Mouse (Mus musculus) heart, embryonic 14.5 days (tissue): ENCODE results near the gene Ccdc88c. TPM values are rescaled to one million over a fixed set of nuclear protein-coding genes. Genes with fewer than 3 reads are reported as not detected.

ENCODE experiments used
- ATAC-seq: fragments of 200-750 bp; cut with Nextera tagmentation; 2 replicates; pipeline ENCODE4 v1.8.0; 2017; ENCODE audit warnings: low read depth, moderate TSS enrichment; ENCODE audit not compliant: insufficient number of reproducible peaks, insufficient read depth, low FRiP score
- H3K27ac ChIP-seq, 2 experiments: fragments of 200-500 bp in 1 of 2; fragments of 300-500 bp in 1 of 2; sonication (generic) in 1 of 2; replicated peaks in 1 of 2; 2 replicates each; pipeline ENCODE4 v1.5.1; 2012 to 2014; ENCODE audit warnings: low read depth in 2 of 2, low read length in 2 of 2, control low read depth in 1 of 2, mild to moderate bottlenecking in 1 of 2, mixed read lengths in 1 of 2; ENCODE audit not compliant: control insufficient read depth in 1 of 2, insufficient read depth in 1 of 2
- H3K27me3 ChIP-seq: fragments of 300-500 bp; sonication (generic); 2 replicates; pipeline ENCODE4 v1.6.1; 2014; ENCODE audit warnings: mild to moderate bottlenecking, low read length, control low read depth; ENCODE audit not compliant: control insufficient read depth, insufficient read depth
- H3K36me3 ChIP-seq: fragments of 300-500 bp; sonication (generic); 2 replicates; pipeline ENCODE4 v1.6.1; 2014; ENCODE audit warnings: mild to moderate bottlenecking, control low read depth, low read length, mixed read lengths; ENCODE audit not compliant: control insufficient read depth, insufficient read depth
- H3K4me1 ChIP-seq, 2 experiments: fragments of 200-500 bp in 1 of 2; fragments of 300-500 bp in 1 of 2; sonication (generic) in 1 of 2; 2 replicates each; pipeline ENCODE4 v1.6.1; 2012 to 2014; ENCODE audit warnings: low read length in 2 of 2, control low read depth in 1 of 2, mixed read lengths in 1 of 2; ENCODE audit not compliant: control insufficient read depth in 2 of 2, insufficient read depth in 2 of 2
- H3K4me2 ChIP-seq: fragments of 300-500 bp; sonication (generic); 2 replicates; pipeline ENCODE4 v1.6.1; 2014; ENCODE audit warnings: mild to moderate bottlenecking, low read length
- H3K4me3 ChIP-seq, 2 experiments: fragments of 200-500 bp in 1 of 2; fragments of 300-500 bp in 1 of 2; sonication (generic) in 1 of 2; 2 replicates each; pipeline ENCODE4 v1.5.1; 2012 to 2014; ENCODE audit warnings: low read length in 2 of 2, mild to moderate bottlenecking in 2 of 2, control low read depth in 1 of 2, low read depth in 1 of 2, moderate library complexity in 1 of 2; ENCODE audit not compliant: control insufficient read depth in 1 of 2, insufficient read depth in 1 of 2
- H3K9ac ChIP-seq: fragments of 300-500 bp; sonication (generic); 2 replicates; pipeline ENCODE4 v1.6.1; 2014; ENCODE audit warnings: mild to moderate bottlenecking, low read length
- H3K9me3 ChIP-seq: fragments of 300-500 bp; sonication (generic); 2 replicates; pipeline ENCODE4 v1.6.1; 2016; ENCODE audit warnings: low read length, control low read depth; ENCODE audit not compliant: control insufficient read depth
- WGBS: fragments of 180-500 bp; shearing (Covaris S2); extraction: QIAGEN DNeasy Blood & Tissue Kit; methylation state at CpG from one replicate; pipeline ENCODE4 v1.1.7; 2014; 5-methylcytosine and 5-hydroxymethylcytosine counted together
- polyA plus RNA-seq: library from polyadenylated mRNA; unstranded; fragments of >200 nt; fragmentation: Nextera tagmentation; extraction: Ambion mirVana; gene quantifications from 2 replicates; pipeline ENCODE4 v1.2.1, GENCODE M21; 2014

Ccdc88c gene
- polyA plus RNA-seq, 1 experiment from 2014 or later = 2.7 TPM

GRCm38 (mm10) chr12:101028247-101028953 lies 456 bp downstream of the Ccdc88c start:
- peaks cover 42% of the 10 kb centered on the region for H3K27me3 ChIP-seq
- H3K9ac ChIP-seq = peak overlapping the region; percentile 78
- peak overlapping the region; percentile 96 for H3K4me2 ChIP-seq
- peaks cover 3% of the 10 kb centered on the region; the same call in 1 of the 2 replicates for H3K9me3 ChIP-seq
- H3K27ac ChIP-seq = peak overlapping the region in 1 of 2 experiments; percentile 43; a peak in 1 of 4 replicates
- H3K36me3 ChIP-seq = no peaks in the 10 kb centered on the region
- peak overlapping the region; percentile 53 to 71 for H3K4me3 ChIP-seq
- ATAC-seq = no peak
- H3K4me1 ChIP-seq = peaks cover 2 to 8% of the 10 kb centered on the region in 2 experiments; a peak in 3 of 4 replicates
- WGBS = under 1% methylated on average over 61 of the region's 67 CpGs

DNA sequence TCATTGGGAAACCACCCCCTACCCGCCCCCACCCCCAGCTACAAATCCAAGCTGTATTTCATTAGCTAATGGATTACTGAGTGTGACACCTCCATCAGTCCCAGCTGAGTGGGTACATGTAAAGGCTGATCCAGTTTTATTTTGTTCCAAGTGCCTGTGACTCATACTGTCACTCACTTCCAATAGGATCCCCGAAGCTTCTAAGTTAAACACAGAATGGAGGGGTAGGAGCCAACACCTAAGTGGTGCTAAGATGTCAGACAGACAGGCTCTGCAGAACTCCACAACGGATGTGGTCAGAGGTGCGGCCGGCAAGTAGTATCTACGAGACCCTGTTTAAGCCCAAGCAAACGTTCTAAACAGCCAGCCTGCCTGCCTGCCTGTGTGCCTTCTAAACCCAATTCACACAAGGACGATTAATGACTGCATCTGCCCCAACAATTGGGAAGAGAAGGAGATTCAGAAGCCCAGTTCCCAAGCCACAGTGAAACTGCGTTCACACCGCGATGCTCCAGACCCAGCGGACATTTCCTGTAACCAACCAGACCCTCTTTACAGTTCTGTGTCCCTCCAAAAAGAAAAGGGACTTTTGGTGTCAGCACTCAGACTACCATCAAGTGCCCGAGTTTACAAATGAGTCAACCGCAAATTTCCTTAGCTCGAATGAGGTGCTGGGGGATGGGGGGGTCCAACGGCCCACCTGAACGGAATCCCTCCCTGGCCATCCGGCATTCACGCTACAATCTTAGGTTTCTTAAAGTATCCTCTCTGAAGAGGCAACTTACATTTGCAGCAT lies 1.2 kb downstream of the Ccdc88c start:
- Histone ChIP-seq H3K4me3 (peak overlapping the region; percentile 53 to 71), H3K36me3 (no peaks in the 10 kb centered on the region), H3K4me2 (peak overlapping the region; percentile 96), H3K27me3 (peaks cover 42% of the 10 kb centered on the region), H3K9ac (peak overlapping the region; percentile 78), H3K27ac (no peak overlapping the region), H3K4me1 (peaks cover 2 to 8% of the 10 kb centered on the region in 2 experiments; a peak in 3 of 4 replicates), H3K9me3 (peaks cover 3% of the 10 kb centered on the region; the same call in 1 of the 2 replicates)
- 5% methylated on average over 19 of the region's 19 CpGs for whole genome bisulfite sequencing
- no peak for ATAC-seq

DNA sequence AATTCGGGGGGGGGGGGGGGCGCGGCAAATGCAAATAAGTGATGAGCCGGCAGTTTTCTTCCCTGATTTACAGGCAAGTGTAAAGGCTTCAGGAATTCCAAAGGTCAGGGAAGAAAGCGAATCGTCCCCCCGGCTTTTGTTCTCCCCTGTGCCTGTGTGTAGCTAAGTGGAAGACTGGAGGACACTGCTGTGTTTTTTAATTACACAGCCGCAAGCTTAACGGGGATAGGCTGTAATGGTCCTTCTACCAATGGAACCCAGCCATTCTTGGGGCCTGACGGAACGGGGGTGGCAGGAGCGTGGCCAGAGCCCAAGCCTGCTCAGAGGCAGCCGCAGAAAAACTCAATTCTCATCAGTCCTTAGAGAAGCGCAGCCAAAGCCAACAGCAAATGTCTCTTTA lies 1.9 kb downstream of the Ccdc88c start:
- Histone ChIP-seq H3K4me3 (no peak overlapping the region), H3K27me3 (peaks cover 39% of the 10 kb centered on the region), H3K36me3 (no peaks in the 10 kb centered on the region), H3K27ac (no peak overlapping the region), H3K4me2 (peak overlapping the region; percentile 96), H3K4me1 (peaks cover 2 to 8% of the 10 kb centered on the region in 2 experiments; a peak in 3 of 4 replicates), H3K9ac (no peak overlapping the region), H3K9me3 (peaks cover 3% of the 10 kb centered on the region; the same call in 1 of the 2 replicates)
- ATAC-seq = no peak
- 24% methylated on average over 14 of the region's 14 CpGs for WGBS

DNA sequence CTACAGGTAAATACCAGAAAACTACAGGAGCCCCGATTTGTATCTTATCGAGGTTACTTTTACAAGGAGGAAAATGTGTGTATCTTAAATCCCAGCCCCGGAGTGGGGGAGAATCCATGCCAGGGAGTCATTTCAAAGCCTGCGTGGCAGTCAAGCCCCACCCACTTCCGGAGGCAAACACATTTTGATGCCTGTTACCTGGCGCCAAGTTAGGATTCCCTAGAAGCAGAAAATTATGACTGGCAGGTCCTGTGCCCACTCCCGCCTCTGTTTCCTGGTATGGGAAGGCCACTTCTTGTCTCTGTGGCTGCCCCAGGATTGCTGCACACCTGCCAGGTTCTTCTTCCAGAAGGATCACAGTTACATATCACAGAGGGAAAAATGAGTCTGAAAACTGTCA lies 2.3 kb downstream of the Ccdc88c start:
- Histone ChIP-seq H3K9ac (no peak overlapping the region), H3K27ac (no peak overlapping the region), H3K4me2 (peak overlapping the region; percentile 96), H3K27me3 (peaks cover 36% of the 10 kb centered on the region), H3K9me3 (peaks cover 3% of the 10 kb centered on the region; the same call in 1 of the 2 replicates), H3K36me3 (no peaks in the 10 kb centered on the region), H3K4me3 (no peak overlapping the region), H3K4me1 (peaks cover 2 to 8% of the 10 kb centered on the region in 2 experiments; a peak in 3 of 4 replicates)
- no peak for ATAC-seq
- WGBS = 66% methylated on average over 7 of the region's 7 CpGs

GRCm38 (mm10) chr12:101026025-101026424 lies 2.8 kb downstream of the Ccdc88c start:
- no peak overlapping the region for H3K4me2 ChIP-seq
- H3K9me3 ChIP-seq = peaks cover 3% of the 10 kb centered on the region; the same call in 1 of the 2 replicates
- WGBS = 83% methylated on average over 4 of the region's 4 CpGs
- no peak for ATAC-seq
- peaks cover 36% of the 10 kb centered on the region for H3K27me3 ChIP-seq
- no peaks in the 10 kb centered on the region for H3K36me3 ChIP-seq
- peaks cover 2 to 8% of the 10 kb centered on the region in 2 experiments; a peak in 3 of 4 replicates for H3K4me1 ChIP-seq
- H3K4me3 ChIP-seq = no peak overlapping the region
- H3K27ac ChIP-seq = no peak overlapping the region
- H3K9ac ChIP-seq = no peak overlapping the region

DNA sequence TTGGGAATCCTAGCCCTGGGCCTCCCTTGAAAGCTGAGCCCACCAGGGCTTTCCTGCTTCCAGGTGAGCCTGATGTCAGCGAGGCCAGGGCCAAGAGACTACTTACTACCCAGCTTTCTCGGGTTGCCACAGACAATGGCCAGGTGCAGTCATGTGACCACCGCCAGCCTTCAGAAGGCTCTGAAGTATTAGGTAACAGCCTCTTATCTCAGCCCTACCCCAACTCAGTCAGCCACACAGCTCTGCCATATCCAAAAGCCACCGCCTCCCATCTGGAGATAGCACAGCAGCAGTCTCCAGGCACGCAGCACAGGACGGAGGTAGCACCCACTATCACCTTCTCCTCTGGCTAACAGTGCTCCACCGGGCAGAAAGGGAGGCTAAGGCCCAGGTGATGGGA lies 3.5 kb downstream of the Ccdc88c start:
- no peaks in the 10 kb centered on the region for H3K36me3 ChIP-seq
- peaks cover 36% of the 10 kb centered on the region for H3K27me3 ChIP-seq
- WGBS = 21% methylated on average over 7 of the region's 7 CpGs
- no peak overlapping the region for H3K27ac ChIP-seq
- no peak for ATAC-seq
- peaks cover 2 to 8% of the 10 kb centered on the region in 2 experiments; a peak in 3 of 4 replicates for H3K4me1 ChIP-seq
- H3K9ac ChIP-seq = no peak overlapping the region
- H3K9me3 ChIP-seq = peaks cover 3% of the 10 kb centered on the region; the same call in 1 of the 2 replicates
- H3K4me2 ChIP-seq = no peak overlapping the region
- H3K4me3 ChIP-seq = no peak overlapping the region

DNA sequence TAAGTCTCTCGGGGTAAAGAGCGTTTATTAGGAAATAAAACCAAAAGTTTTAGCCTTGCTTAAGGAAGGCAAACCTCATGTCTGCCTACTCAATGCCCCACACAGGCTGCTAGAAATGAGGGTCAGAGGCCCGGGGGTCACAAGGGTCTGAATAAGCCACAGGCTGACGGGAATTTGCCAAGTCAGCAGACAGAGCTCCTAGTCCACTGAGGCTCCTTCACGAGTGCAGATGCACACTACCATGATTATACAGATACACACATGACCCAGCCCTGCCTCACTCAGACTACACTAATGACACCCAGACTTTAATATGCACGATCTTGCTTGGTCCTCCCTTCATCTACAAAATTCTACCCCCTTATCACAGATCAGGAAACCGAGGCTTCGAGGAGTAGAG lies 4.0 kb downstream of the Ccdc88c start:
- Histone ChIP-seq H3K27ac (no peak overlapping the region), H3K4me3 (no peak overlapping the region), H3K9me3 (no peaks in the 10 kb centered on the region; the same call in 1 of the 2 replicates), H3K9ac (no peak overlapping the region), H3K4me1 (peaks cover 2 to 8% of the 10 kb centered on the region in 2 experiments; a peak in 3 of 4 replicates), H3K36me3 (no peaks in the 10 kb centered on the region), H3K27me3 (peaks cover 36% of the 10 kb centered on the region), H3K4me2 (no peak overlapping the region)
- ATAC-seq = no peak
- 76% methylated on average over 8 of the region's 8 CpGs for WGBS
